Mouse (Mus musculus) limb, embryonic 12.5 days (tissue): Measurements from ENCODE around the gene Sox14. TPM values are rescaled to one million over a fixed set of nuclear protein-coding genes. Genes with fewer than 3 reads are reported as not detected.

Experiments used
- ATAC-seq: fragments of 200-750 bp; cut with Nextera tagmentation; 2 replicates; pipeline ENCODE4 v1.8.0; 2017; ENCODE audit warnings: low read depth, moderate TSS enrichment; ENCODE audit not compliant: insufficient number of reproducible peaks, insufficient read depth, low FRiP score, low TSS enrichment
- H3K27ac ChIP-seq: fragments of 300-500 bp; sonication (generic); 2 replicates; pipeline ENCODE4 v1.5.1; 2016; ENCODE audit warnings: mild to moderate bottlenecking, moderate library complexity
- H3K27me3 ChIP-seq: fragments of 300-500 bp; sonication (generic); 2 replicates; pipeline ENCODE4 v1.6.1; 2016; ENCODE audit warnings: mild to moderate bottlenecking, moderate library complexity
- H3K36me3 ChIP-seq: fragments of 300-500 bp; sonication (generic); 2 replicates; pipeline ENCODE4 v1.6.1; 2016; ENCODE audit warnings: mild to moderate bottlenecking, moderate library complexity
- H3K4me1 ChIP-seq: fragments of 300-500 bp; sonication (generic); replicated peaks from 2 replicates; pipeline ENCODE4 v1.6.1; 2016
- H3K4me2 ChIP-seq: fragments of 300-500 bp; sonication (generic); 2 replicates; pipeline ENCODE4 v1.6.1; 2016; ENCODE audit warnings: mild to moderate bottlenecking, moderate library complexity
- H3K4me3 ChIP-seq: fragments of 300-500 bp; sonication (generic); replicated peaks from 2 replicates; pipeline ENCODE4 v1.5.1; 2016; ENCODE audit warnings: mild to moderate bottlenecking
- H3K9ac ChIP-seq: fragments of 300-500 bp; sonication (generic); replicated peaks from 2 replicates; pipeline ENCODE4 v1.6.1; 2016; ENCODE audit warnings: mild to moderate bottlenecking, moderate library complexity
- H3K9me3 ChIP-seq: fragments of 300-500 bp; sonication (generic); 2 replicates; pipeline ENCODE4 v1.6.1; 2016; ENCODE audit warnings: mild to moderate bottlenecking, moderate library complexity
- WGBS: fragments of 180-500 bp; shearing (Covaris S2); methylation state at CpG from one replicate; pipeline ENCODE4 v1.1.7; 2016; 5-methylcytosine and 5-hydroxymethylcytosine counted together
- polyA plus RNA-seq: library from polyadenylated mRNA; unstranded; fragments of >200 nt; fragmentation: Nextera tagmentation; extraction: Ambion mirVana; gene quantifications from 2 replicates; pipeline ENCODE4 v1.2.1, GENCODE M21; 2016

Sox14 gene
- polyA plus RNA-seq, 1 experiment from 2014 or later, result 0.39 TPM

DNA sequence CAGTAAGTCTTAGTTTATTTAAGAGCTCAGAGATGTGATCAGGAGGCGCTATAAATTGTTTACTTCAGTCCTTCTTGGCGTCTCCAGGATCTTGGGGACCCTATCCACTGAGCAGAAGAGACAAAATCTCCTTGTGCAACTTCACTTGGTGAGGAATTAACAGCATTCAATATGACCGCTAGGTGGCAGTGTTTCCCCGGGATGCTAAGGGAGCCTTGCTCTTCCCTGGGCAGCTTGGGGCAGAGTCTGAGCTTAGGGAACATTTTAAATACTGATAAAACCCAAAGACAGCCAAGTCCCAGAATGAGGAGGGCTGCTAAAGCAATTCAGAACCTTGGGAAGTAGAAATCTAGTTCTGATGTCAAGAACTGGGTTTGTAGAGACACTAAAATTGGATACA, 29.1 kb downstream of the Sox14 start:
- no peaks in the 10 kb centered on the region for H3K4me1 ChIP-seq
- H3K4me2 ChIP-seq, result no peak overlapping the region
- H3K9me3 ChIP-seq, result no peaks in the 10 kb centered on the region
- no peak overlapping the region for H3K27ac ChIP-seq
- peaks cover 6% of the 10 kb centered on the region; the same call in 1 of the 2 replicates for H3K27me3 ChIP-seq
- H3K36me3 ChIP-seq, result no peaks in the 10 kb centered on the region
- ATAC-seq, result no peak
- WGBS, result 4% methylated on average over 4 of the region's 4 CpGs
- no peak overlapping the region for H3K9ac ChIP-seq
- no peak overlapping the region for H3K4me3 ChIP-seq

DNA sequence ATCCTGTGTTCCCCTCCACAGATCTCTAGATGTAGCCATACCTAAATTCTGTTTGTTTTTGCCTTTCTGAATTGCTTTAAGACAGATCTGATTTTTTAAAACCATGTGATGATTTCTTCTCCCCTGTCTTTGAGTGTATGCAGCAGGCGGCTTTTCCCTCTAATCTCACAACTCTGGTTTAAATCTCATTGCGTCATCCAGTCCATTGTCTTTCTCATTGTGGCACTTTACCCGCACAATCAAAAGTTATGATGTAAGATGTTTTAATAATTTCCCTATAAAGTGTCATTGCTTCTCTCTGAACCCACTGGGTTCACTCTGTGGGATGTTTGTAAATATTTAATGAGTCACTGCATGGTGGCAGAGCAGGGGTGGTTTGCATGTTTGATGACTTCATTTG, 36.6 kb downstream of the Sox14 start:
- Histone ChIP-seq H3K9ac (no peak overlapping the region), H3K4me2 (no peak overlapping the region), H3K4me1 (no peaks in the 10 kb centered on the region), H3K36me3 (no peaks in the 10 kb centered on the region), H3K27ac (no peak overlapping the region), H3K4me3 (no peak overlapping the region), H3K9me3 (no peaks in the 10 kb centered on the region), H3K27me3 (no peaks in the 10 kb centered on the region; the same call in 1 of the 2 replicates)
- WGBS, result 94% methylated on average over 3 of the region's 3 CpGs
- ATAC-seq, result no peak

DNA sequence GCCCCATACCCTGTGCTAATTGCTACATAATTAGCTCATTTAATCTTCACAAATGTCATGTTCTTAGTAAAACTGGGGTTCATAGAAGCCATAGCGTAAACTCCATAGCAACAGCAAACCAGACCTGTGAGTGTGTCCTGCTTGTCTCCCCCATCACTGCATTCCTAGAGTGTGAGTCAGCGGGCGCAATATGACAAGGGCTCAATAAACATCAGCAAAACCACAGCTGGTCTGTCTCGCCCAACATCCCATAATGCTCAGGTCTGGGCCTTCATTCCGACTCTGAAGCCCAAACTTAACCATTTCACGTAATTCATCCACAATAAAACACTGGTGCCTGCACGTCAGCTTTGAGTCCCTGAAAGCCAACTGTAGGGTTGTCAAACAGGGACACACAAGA, 37.1 kb downstream of the Sox14 start:
- no peaks in the 10 kb centered on the region for H3K4me1 ChIP-seq
- H3K4me2 ChIP-seq, result no peak overlapping the region
- H3K27me3 ChIP-seq, result no peaks in the 10 kb centered on the region; the same call in 1 of the 2 replicates
- H3K9me3 ChIP-seq, result no peaks in the 10 kb centered on the region
- H3K9ac ChIP-seq, result no peak overlapping the region
- 57% methylated on average over 7 of the region's 7 CpGs for WGBS
- no peak overlapping the region for H3K4me3 ChIP-seq
- no peaks in the 10 kb centered on the region for H3K36me3 ChIP-seq
- ATAC-seq, result no peak
- H3K27ac ChIP-seq, result no peak overlapping the region

DNA sequence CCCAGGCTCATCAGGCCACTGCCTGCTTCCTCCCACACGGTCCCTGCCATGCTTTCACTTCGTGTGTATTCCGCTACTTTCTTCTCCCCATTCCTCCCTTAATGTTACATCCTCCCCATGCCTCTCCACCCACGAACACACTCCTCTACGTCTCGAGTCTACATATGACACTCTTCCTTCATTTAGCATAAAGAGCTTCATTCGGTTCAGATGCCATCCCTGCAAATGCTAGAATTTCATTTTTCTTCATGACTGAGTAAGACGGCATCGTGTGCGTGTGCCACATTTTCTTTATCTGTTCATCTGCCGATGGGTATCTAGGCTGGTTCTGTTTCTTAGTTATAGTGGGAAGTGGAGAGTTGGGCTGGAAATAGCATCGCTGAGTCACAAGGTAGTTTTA, 39.3 kb downstream of the Sox14 start:
- no peaks in the 10 kb centered on the region for H3K9me3 ChIP-seq
- no peak overlapping the region for H3K27ac ChIP-seq
- ATAC-seq, result no peak
- H3K9ac ChIP-seq, result no peak overlapping the region
- H3K4me2 ChIP-seq, result no peak overlapping the region
- no peaks in the 10 kb centered on the region for H3K4me1 ChIP-seq
- H3K27me3 ChIP-seq, result no peaks in the 10 kb centered on the region; the same call in 1 of the 2 replicates
- no peak overlapping the region for H3K4me3 ChIP-seq
- 92% methylated on average over 12 of the region's 12 CpGs for WGBS
- no peaks in the 10 kb centered on the region for H3K36me3 ChIP-seq

DNA sequence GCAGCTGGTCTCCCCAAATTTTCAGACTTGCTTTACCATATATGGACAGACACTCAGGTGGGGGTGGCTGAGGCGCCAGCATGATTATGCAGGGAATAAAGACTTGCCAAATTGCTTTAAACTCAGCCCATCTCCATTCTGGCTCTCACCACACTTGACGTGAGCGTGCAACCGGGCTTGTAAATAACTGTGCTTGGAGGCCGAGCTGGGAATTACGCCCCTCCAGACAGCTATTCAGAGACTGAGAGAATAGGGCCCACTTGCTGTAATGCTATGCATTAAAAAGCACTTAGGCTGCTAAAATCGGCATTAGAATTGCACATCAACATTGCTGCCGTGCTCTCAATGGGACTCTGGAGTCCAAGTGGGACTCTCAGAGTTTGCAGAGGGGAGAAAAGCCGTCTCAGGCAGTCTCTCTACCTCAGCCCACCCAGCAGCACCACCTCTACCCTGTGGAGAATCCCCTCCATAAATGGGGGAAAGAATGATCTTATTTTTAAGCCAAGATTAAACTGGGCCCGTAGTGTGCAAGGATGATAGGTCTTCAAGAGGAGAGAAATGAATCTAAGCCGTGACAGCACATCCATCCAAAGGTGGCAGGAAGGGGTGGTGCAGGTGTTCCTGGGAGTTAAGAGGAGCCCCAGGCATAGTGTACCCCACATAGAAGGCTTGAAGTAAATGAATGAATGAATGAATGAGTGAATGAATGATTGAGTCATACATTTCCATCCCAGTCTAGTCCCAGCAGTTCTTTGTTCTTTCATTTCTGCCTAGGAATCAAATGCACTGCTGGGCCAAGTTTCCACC, 40.1 kb downstream of the Sox14 start:
- no peak for ATAC-seq
- H3K4me2 ChIP-seq, result no peak overlapping the region
- H3K9ac ChIP-seq, result no peak overlapping the region
- WGBS, result 64% methylated on average over 11 of the region's 11 CpGs
- no peak overlapping the region for H3K27ac ChIP-seq
- H3K4me1 ChIP-seq, result no peaks in the 10 kb centered on the region
- no peaks in the 10 kb centered on the region for H3K9me3 ChIP-seq
- no peak overlapping the region for H3K4me3 ChIP-seq
- no peaks in the 10 kb centered on the region; the same call in 1 of the 2 replicates for H3K27me3 ChIP-seq
- no peaks in the 10 kb centered on the region for H3K36me3 ChIP-seq

Other genes with a start within 250 kb of the Sox14 start
- 26.7 and 27.7 TPM in 2 replicates for gene Dzip1l, start 246.7 kb downstream of the Sox14 start, polyA plus RNA-seq
- gene Cldn18, start 158.9 kb downstream of the Sox14 start, polyA plus RNA-seq, result not detected in 2 replicates